Comparison of ENCODE assay signal across 8 mouse cellular contexts in the genomic region with DNA sequence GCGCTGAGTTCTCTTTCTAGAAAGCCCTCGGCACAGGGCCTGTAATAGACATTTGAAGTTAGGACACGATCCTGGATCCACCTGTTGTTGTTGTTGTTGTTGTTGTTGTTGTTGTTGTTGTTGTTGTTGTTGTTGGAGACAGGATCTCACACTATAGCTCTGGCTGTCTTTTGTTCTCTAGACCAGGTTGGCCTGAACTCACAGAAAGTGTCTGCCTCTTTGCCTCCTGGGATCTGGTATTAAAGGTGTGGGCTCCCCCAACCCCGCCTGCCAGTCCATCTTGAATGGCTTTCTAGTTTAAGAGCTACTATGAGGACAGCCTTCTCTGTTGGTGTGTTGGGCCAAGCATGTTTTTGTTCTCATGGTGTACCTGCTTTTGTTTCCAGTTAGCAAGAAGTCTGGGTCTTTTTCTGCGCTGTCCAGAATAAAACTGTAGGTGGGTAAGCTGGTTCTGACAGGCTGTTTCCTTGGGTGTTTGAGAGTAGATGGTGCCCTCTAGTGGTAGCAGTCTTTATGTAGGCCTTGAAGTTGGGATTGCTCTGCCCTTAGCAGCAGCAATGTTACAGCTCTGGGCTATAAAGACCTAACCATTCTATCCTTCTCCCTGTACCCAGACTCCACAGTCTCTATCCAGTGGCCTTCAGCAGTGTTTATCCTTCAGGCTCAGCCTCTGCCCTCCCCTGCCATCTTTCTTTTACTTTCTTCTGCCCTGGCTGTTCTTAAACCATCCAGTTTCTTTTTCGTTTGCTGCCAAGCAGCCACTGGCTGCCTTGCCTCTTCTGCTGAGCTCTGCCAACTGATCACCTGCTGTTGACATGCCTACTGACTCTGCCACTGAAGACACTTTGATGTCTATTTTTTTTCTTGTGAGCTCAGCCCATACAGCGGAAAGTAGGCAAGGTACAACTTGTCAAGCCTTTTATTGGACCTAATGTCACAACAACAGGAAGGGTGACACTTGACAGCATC.
DNase-seq lines count a peak whose midpoint lies in the region; ATAC-seq and TF ChIP-seq lines count a peak whose summit lies in the region.

No protein-coding gene starts in this region.

- H3K36me3 ChIP-seq in heart, adult 2 months (ENCODE audit: control insufficient read depth, insufficient read depth, low read length), result no peaks in the 10 kb centered on the region
- peaks cover 78% of the 10 kb centered on the region for H3K36me3 ChIP-seq in heart, embryonic 12.5 days
- peaks cover 6% of the 10 kb centered on the region; the same call in 1 of the 2 replicates for H3K36me3 ChIP-seq in hindbrain, embryonic 11.5 days (ENCODE audit: control insufficient read depth, insufficient read depth, low read length)

- no peak overlapping the region for H3K27ac ChIP-seq in heart, adult 2 months
- no peak overlapping the region for H3K27ac ChIP-seq in heart, embryonic 12.5 days (ENCODE audit: poor library complexity, severe bottlenecking)
- no peak overlapping the region for H3K27ac ChIP-seq in hindbrain, embryonic 11.5 days (ENCODE audit: low read depth, low read length)

- no peaks in the 10 kb centered on the region for H3K9me3 ChIP-seq in heart, embryonic 12.5 days (replicated peaks)
- H3K9me3 ChIP-seq in hindbrain, embryonic 11.5 days (ENCODE audit: control insufficient read depth, low read length), result no peaks in the 10 kb centered on the region

- H3K4me2 ChIP-seq in heart, embryonic 12.5 days, result no peak overlapping the region
- no peak overlapping the region for H3K4me2 ChIP-seq in hindbrain, embryonic 11.5 days (replicated peaks; ENCODE audit: low read depth, low read length)

- TF ChIP-seq POLR2A in heart, adult 2 months (IDR thresholded peaks at IDR 0.05; ENCODE audit: insufficient read depth, low read depth, low read length), result no peak

- peak in 1 of 2 experiments; percentile 54 for DNase-seq in heart, adult 2 months
- DNase-seq in adrenal gland, adult 2 months, result peak; percentile 71
- DNase-seq in embryo, embryonic 11 days, result peak; percentile 81
- DNase-seq in hindbrain, embryonic 11.5 days (ENCODE audit: low spot score), result peak; percentile 77
- peak; percentile 68 to 72 for DNase-seq in layer of hippocampus, postnatal 10 days (ENCODE audit: low spot score in 2 of 2)
- peak; percentile 83 for DNase-seq in mesoderm, embryonic 11.5 days (ENCODE audit: low read depth, low spot score)
- peak; percentile 25 to 45 for DNase-seq in spleen, postnatal 10 days (ENCODE audit: low spot score in 2 of 2)

- no peak overlapping the region for H3K4me3 ChIP-seq in heart, adult 2 months
- H3K4me3 ChIP-seq in heart, embryonic 12.5 days, result no peak overlapping the region
- H3K4me3 ChIP-seq in hindbrain, embryonic 11.5 days (ENCODE audit: low read depth, low read length), result no peak overlapping the region

- WGBS in heart, adult 2 months, result 87% methylated on average over 7 of the region's 7 CpGs
- WGBS in heart, embryonic 12.5 days, result 87% methylated on average over 7 of the region's 7 CpGs
- 86% methylated on average over 7 of the region's 7 CpGs for WGBS in hindbrain, embryonic 11.5 days

- intact Hi-C loops in heart, adult 2 months (cut with DNase I), result loop anchor here (5.0 to 10.0 kb wide), 4 partner anchors 75 to 265 kb away; a partner anchor contains a TSS

- H3K9ac ChIP-seq in heart, adult 2 months (ENCODE audit: low read depth, low read length), result no peak overlapping the region
- no peak overlapping the region for H3K9ac ChIP-seq in heart, embryonic 12.5 days
- H3K9ac ChIP-seq in hindbrain, embryonic 11.5 days (ENCODE audit: low read depth, low read length), result no peak overlapping the region

- no peaks in the 10 kb centered on the region for H3K4me1 ChIP-seq in heart, adult 2 months (ENCODE audit: control insufficient read depth, insufficient read depth, low read length)
- H3K4me1 ChIP-seq in heart, embryonic 12.5 days (replicated peaks), result 0 out of 2 replicates have a peak, but pooled peaks cover 2% of the 10 kb centered on the region
- no peaks in the 10 kb centered on the region for H3K4me1 ChIP-seq in hindbrain, embryonic 11.5 days (replicated peaks; ENCODE audit: control insufficient read depth, insufficient read depth, low read length)

- ATAC-seq in heart, embryonic 12.5 days (ENCODE audit: insufficient number of reproducible peaks, low FRiP score), result no peak
- no peak for ATAC-seq in hindbrain, embryonic 11.5 days (ENCODE audit: low FRiP score)

- no peaks in the 10 kb centered on the region for H3K79me2 ChIP-seq in heart, adult 2 months (replicated peaks; ENCODE audit: control insufficient read depth, insufficient read depth, low read length)

- no peaks in the 10 kb centered on the region for H3K27me3 ChIP-seq in heart, adult 2 months (ENCODE audit: control insufficient read depth, insufficient read depth, low read length)
- H3K27me3 ChIP-seq in heart, embryonic 12.5 days (replicated peaks), result no peaks in the 10 kb centered on the region
- no peaks in the 10 kb centered on the region for H3K27me3 ChIP-seq in hindbrain, embryonic 11.5 days (ENCODE audit: control insufficient read depth, insufficient read depth, low read length)

- peak; percentile 94 for TF ChIP-seq CTCF in heart, adult 2 months (IDR thresholded peaks at IDR 0.05)

- TF ChIP-seq EP300 in heart, adult 2 months (IDR thresholded peaks at IDR 0.05; ENCODE audit: insufficient read depth, low read depth, low read length), result peak; percentile 61; the same call in 1 of the 2 replicates
